Mouse (Mus musculus): ENCODE measurements around the gene Rasa3. TPM values are rescaled to one million over a fixed set of nuclear protein-coding genes. Genes with fewer than 3 reads are reported as not detected.

Rasa3 gene
- polyA plus RNA-seq, 1 experiment from 2014 or later, result 11.4 TPM

DNA sequence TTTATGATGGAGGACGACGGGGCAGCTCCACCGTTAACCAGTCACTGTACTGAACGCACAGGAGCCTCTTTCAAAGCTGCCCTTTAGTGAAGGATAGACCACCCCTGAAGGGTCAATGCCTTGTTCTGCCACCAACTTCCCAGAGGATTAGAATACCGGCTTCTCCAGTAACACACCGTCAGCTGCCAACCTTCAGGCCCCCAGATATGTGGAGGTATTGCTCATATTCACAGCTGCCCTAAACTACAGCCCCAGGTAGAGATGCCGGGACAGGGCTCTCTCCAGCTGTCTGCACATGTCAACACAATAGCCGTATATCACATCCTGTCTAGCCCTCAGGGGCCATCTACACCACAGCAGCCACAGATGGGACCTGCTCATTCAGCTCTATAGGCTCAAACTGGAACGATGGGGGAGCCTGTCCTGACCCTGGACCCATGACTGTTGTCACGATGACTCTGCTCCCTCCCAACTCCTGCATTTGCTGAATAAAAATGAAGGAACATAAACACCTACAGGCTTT lies 34.7 kb downstream of the Rasa3 start:
- no peak for DNase-seq
- ATAC-seq, result no peak
- H3K4me1 ChIP-seq (ENCODE audit: insufficient read depth), result peaks cover 13% of the 10 kb centered on the region
- no peak overlapping the region for H3K9ac ChIP-seq (replicated peaks)
- H3K4me3 ChIP-seq (ENCODE audit: low read depth, low read length), result no peak overlapping the region
- WGBS (ENCODE audit: insufficient replicate concordance), result 72% methylated on average over 10 of the region's 10 CpGs
- H3K27me3 ChIP-seq (ENCODE audit: insufficient read depth, low read length), result no peaks in the 10 kb centered on the region
- H3K27ac ChIP-seq (ENCODE audit: low read depth), result no peak overlapping the region
- H3K4me2 ChIP-seq (ENCODE audit: low read depth, low read length), result no peak overlapping the region
- TF ChIP-seq CTCF (IDR thresholded peaks at IDR 0.05; ENCODE audit: low read depth) (no peak), EP300 (IDR thresholded peaks at IDR 0.05; ENCODE audit: low read depth) (no peak)
- no peaks in the 10 kb centered on the region for H3K9me3 ChIP-seq (ENCODE audit: low read length)
- H3K36me3 ChIP-seq (replicated peaks; ENCODE audit: insufficient read depth, low read length), result no peaks in the 10 kb centered on the region

DNA sequence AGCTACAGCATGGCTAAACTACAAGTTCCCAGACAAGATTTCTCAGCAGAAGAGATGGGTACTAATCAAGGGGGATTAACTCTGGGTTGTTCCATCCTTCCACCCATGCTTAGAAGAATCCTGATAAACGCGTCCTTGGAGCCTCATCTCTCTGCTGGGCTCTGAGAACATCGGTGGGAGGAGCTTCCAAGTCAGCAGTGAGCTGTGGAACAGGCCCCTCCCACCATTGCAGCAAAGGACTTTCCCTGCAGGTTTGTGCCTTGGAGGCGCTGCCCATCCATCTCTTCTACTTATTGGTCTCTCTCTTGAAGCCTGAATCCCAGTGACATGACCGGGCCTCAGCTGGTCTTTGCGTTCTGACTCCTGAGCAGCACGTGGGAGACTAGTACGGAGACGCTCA lies 36.2 kb downstream of the Rasa3 start:
- TF ChIP-seq EP300 (IDR thresholded peaks at IDR 0.05; ENCODE audit: low read depth) (no peak), CTCF (IDR thresholded peaks at IDR 0.05; ENCODE audit: low read depth) (no peak)
- Histone ChIP-seq H3K36me3 (replicated peaks; ENCODE audit: insufficient read depth, low read length) (no peaks in the 10 kb centered on the region), H3K4me2 (ENCODE audit: low read depth, low read length) (no peak overlapping the region), H3K27ac (ENCODE audit: low read depth) (no peak overlapping the region), H3K9ac (replicated peaks) (no peak overlapping the region), H3K9me3 (ENCODE audit: low read length) (no peaks in the 10 kb centered on the region), H3K27me3 (ENCODE audit: insufficient read depth, low read length) (no peaks in the 10 kb centered on the region), H3K4me1 (ENCODE audit: insufficient read depth) (peaks cover 13% of the 10 kb centered on the region), H3K4me3 (ENCODE audit: low read depth, low read length) (no peak overlapping the region)
- DNase-seq (no peak), ATAC-seq (no peak)
- 70% methylated on average over 9 of the region's 9 CpGs for WGBS (ENCODE audit: insufficient replicate concordance)

DNA sequence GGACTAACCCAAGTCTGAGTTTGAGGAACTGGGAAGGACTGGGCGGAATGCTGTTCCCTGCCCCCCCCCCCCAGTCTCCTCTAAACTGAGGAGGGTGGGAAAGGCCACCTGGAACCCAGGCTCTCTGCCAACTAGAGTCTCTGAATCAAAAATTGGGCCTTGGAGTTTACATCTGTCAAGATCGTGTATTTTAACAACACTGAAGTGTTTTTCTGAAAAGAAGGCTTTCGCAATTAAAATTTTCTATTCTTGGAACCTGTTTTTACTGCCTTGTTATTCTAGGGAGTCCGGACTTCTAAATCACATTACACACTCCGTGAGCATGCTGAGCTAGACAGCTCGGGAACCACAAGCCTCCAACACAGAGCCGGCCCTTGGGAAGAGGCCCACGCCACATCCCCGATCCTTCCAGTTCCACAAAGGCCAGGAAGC lies 36.9 kb downstream of the Rasa3 start:
- no peaks in the 10 kb centered on the region for H3K27me3 ChIP-seq (ENCODE audit: insufficient read depth, low read length)
- no peak overlapping the region for H3K9ac ChIP-seq (replicated peaks)
- ATAC-seq, result no peak
- TF ChIP-seq EP300 (IDR thresholded peaks at IDR 0.05; ENCODE audit: low read depth) (no peak), CTCF (IDR thresholded peaks at IDR 0.05; ENCODE audit: low read depth) (no peak)
- no peak overlapping the region for H3K27ac ChIP-seq (ENCODE audit: low read depth)
- no peak overlapping the region for H3K4me2 ChIP-seq (ENCODE audit: low read depth, low read length)
- peaks cover 13% of the 10 kb centered on the region for H3K4me1 ChIP-seq (ENCODE audit: insufficient read depth)
- H3K9me3 ChIP-seq (ENCODE audit: low read length), result no peaks in the 10 kb centered on the region
- no peak overlapping the region for H3K4me3 ChIP-seq (ENCODE audit: low read depth, low read length)
- 73% methylated on average over 9 of the region's 9 CpGs for WGBS (ENCODE audit: insufficient replicate concordance)
- no peak for DNase-seq
- no peaks in the 10 kb centered on the region for H3K36me3 ChIP-seq (replicated peaks; ENCODE audit: insufficient read depth, low read length)

DNA sequence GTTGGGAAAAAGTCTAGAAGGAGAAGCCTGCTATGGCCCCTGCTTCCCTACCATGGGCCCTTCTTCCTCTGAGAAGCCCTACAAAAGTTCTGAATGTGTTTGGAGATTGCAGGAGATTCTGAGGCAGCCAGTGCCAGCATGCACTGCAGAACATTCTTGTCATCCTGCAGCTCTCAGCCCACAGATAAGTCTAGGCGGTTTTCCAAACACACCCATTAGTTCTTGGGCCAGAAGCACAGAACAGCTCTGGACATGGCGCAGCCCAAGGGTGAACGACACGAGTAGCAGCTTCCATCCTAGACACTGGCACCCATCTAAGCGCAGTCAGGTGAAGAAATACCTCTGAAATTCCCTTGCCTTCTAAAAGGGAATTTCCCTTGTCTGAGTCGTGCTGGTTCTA lies 44.3 kb downstream of the Rasa3 start:
- Histone ChIP-seq H3K4me2 (ENCODE audit: low read depth, low read length) (no peak overlapping the region), H3K4me1 (ENCODE audit: insufficient read depth) (no peaks in the 10 kb centered on the region), H3K27ac (ENCODE audit: low read depth) (no peak overlapping the region), H3K27me3 (ENCODE audit: insufficient read depth, low read length) (no peaks in the 10 kb centered on the region), H3K9ac (replicated peaks) (no peak overlapping the region), H3K4me3 (ENCODE audit: low read depth, low read length) (no peak overlapping the region), H3K9me3 (ENCODE audit: low read length) (no peaks in the 10 kb centered on the region; the same call in none of the 2 replicates), H3K36me3 (replicated peaks; ENCODE audit: insufficient read depth, low read length) (peaks cover 4% of the 10 kb centered on the region)
- ATAC-seq (no peak), DNase-seq (no peak)
- WGBS (ENCODE audit: insufficient replicate concordance), result 77% methylated on average over 6 of the region's 6 CpGs
- TF ChIP-seq CTCF (IDR thresholded peaks at IDR 0.05; ENCODE audit: low read depth) (no peak), EP300 (IDR thresholded peaks at IDR 0.05; ENCODE audit: low read depth) (no peak)

DNA sequence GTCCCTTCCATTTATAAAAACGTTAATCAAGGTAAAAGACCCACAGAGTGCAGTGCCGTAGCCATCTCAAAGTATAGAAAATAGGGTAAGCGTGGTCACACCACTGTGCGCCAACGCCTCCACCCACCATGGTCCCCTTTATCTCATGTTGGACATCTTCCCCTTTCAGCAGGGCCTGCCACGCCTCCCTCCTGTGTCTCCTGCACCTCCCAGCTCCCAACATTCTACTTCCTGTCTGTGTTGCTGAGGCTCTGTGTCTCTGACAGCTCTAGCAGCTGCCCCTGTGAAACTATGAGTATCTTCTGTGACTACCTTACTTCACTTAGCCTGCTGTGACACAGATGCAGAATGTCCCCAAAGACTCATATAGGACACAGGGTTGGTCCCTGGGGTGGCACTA lies 45.1 kb downstream of the Rasa3 start:
- no peak for DNase-seq
- H3K4me2 ChIP-seq (ENCODE audit: low read depth, low read length), result no peak overlapping the region
- H3K4me1 ChIP-seq (ENCODE audit: insufficient read depth), result no peaks in the 10 kb centered on the region
- H3K4me3 ChIP-seq (ENCODE audit: low read depth, low read length), result no peak overlapping the region
- no peaks in the 10 kb centered on the region for H3K27me3 ChIP-seq (ENCODE audit: insufficient read depth, low read length)
- no peaks in the 10 kb centered on the region; the same call in none of the 2 replicates for H3K9me3 ChIP-seq (ENCODE audit: low read length)
- no peak overlapping the region for H3K9ac ChIP-seq (replicated peaks)
- no peak for ATAC-seq
- TF ChIP-seq CTCF (IDR thresholded peaks at IDR 0.05; ENCODE audit: low read depth), result no peak
- WGBS (ENCODE audit: insufficient replicate concordance), result 60% methylated on average over 6 of the region's 6 CpGs
- no peak overlapping the region for H3K27ac ChIP-seq (ENCODE audit: low read depth)
- H3K36me3 ChIP-seq (replicated peaks; ENCODE audit: insufficient read depth, low read length), result peaks cover 4% of the 10 kb centered on the region

DNA sequence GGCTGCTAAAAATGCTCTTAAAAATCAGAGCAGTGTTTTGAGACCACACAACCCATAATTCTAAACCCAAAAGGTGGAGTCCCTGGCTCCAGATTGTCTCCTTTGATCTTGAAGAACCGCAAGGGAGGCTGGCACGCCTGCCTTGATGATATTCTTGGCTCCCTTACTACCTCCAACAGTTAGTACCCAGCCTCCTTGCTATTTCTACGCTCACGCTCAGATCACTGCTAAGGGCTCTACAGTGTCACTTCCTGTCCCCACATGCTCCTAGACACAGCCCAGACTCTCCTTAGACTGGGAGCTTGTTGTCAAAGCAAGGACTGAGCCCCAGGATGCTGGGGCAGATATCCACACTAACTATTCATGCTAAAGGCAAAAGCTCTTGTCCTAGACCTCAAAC lies 46.6 kb downstream of the Rasa3 start:
- WGBS (ENCODE audit: insufficient replicate concordance), result 81% methylated on average over 4 of the region's 4 CpGs
- H3K4me3 ChIP-seq (ENCODE audit: low read depth, low read length), result no peak overlapping the region
- H3K36me3 ChIP-seq (replicated peaks; ENCODE audit: insufficient read depth, low read length), result peaks cover 4% of the 10 kb centered on the region
- no peak overlapping the region for H3K27ac ChIP-seq (ENCODE audit: low read depth)
- no peaks in the 10 kb centered on the region for H3K4me1 ChIP-seq (ENCODE audit: insufficient read depth)
- H3K9me3 ChIP-seq (ENCODE audit: low read length), result no peaks in the 10 kb centered on the region; the same call in none of the 2 replicates
- no peak for ATAC-seq
- H3K4me2 ChIP-seq (ENCODE audit: low read depth, low read length), result no peak overlapping the region
- no peak for TF ChIP-seq EP300 (IDR thresholded peaks at IDR 0.05; ENCODE audit: low read depth)
- no peak for TF ChIP-seq CTCF (IDR thresholded peaks at IDR 0.05; ENCODE audit: low read depth)
- H3K9ac ChIP-seq (replicated peaks), result no peak overlapping the region
- DNase-seq, result no peak
- H3K27me3 ChIP-seq (ENCODE audit: insufficient read depth, low read length), result no peaks in the 10 kb centered on the region

GRCm38 (mm10) chr8:13630171-13630570 lies 47.2 kb downstream of the Rasa3 start:
- Histone ChIP-seq H3K4me2 (ENCODE audit: low read depth, low read length) (no peak overlapping the region), H3K27ac (ENCODE audit: low read depth) (no peak overlapping the region), H3K9ac (replicated peaks) (no peak overlapping the region), H3K27me3 (ENCODE audit: insufficient read depth, low read length) (no peaks in the 10 kb centered on the region), H3K9me3 (ENCODE audit: low read length) (no peaks in the 10 kb centered on the region; the same call in none of the 2 replicates), H3K4me1 (ENCODE audit: insufficient read depth) (no peaks in the 10 kb centered on the region), H3K4me3 (ENCODE audit: low read depth, low read length) (no peak overlapping the region), H3K36me3 (replicated peaks; ENCODE audit: insufficient read depth, low read length) (peaks cover 4% of the 10 kb centered on the region)
- WGBS (ENCODE audit: insufficient replicate concordance), result 68% methylated on average over 5 of the region's 5 CpGs
- TF ChIP-seq EP300 (IDR thresholded peaks at IDR 0.05; ENCODE audit: low read depth) (no peak), CTCF (IDR thresholded peaks at IDR 0.05; ENCODE audit: low read depth) (no peak)
- ATAC-seq (no peak), DNase-seq (no peak)
